Mouse (Mus musculus) kidney, adult 2 months (tissue): ENCODE results near the gene Iqsec2.

Experiments used
- CTCF ChIP-seq: fragments of 200-500 bp; conservative IDR thresholded peaks from 2 replicates; pipeline ENCODE4 v1.5.1; 2011; ENCODE audit warnings: low read depth, mild to moderate bottlenecking, control low read depth, low read length, moderate library complexity, mixed read lengths; ENCODE audit not compliant: insufficient read depth, insufficient read length
- POLR2A ChIP-seq: fragments of 200-500 bp; IDR thresholded peaks from one replicate; pipeline ENCODE4 v1.6.1; 2011; ENCODE audit warnings: low read depth, low read length, control low read depth

DNA sequence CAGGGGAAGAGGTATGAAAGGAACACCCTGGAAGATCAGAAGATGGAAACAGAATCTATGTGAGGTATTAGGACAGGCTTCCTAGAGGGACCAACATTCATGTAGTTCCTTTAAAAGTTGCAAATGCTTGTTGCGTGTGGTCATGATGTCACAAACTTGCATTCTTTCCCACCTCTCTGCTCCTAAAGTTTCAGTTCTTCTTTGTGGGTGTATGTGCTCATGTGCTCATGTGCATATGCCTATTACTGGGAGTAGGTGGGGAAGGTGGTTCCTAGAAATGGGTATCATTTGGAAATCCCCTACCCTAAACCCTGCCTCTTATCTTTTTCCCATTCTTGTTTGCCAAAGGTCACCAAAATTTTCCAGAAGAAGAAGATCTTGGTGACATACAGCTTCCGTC, 74.5 kb downstream of the Iqsec2 start:
- TF ChIP-seq POLR2A (no peak), CTCF (no peak)
